Mouse (Mus musculus) hindbrain, embryonic 13.5 days (tissue): ENCODE measurements around the gene Mesp2. TPM values are rescaled to one million over a fixed set of nuclear protein-coding genes. Genes with fewer than 3 reads are reported as not detected.

Experiments
- ATAC-seq: fragments of 200-750 bp; cut with Nextera tagmentation; 2 replicates; pipeline ENCODE4 v1.8.0; 2017; ENCODE audit warnings: moderate TSS enrichment; ENCODE audit not compliant: low FRiP score
- H3K27ac ChIP-seq: fragments of 300-500 bp; sonication (generic); 2 replicates; pipeline ENCODE4 v1.5.1; 2015; ENCODE audit warnings: inconsistent platforms, mild to moderate bottlenecking, moderate library complexity
- H3K27me3 ChIP-seq: fragments of 300-500 bp; sonication (generic); 2 replicates; pipeline ENCODE4 v1.6.1; 2015; ENCODE audit warnings: mild to moderate bottlenecking, inconsistent platforms
- H3K36me3 ChIP-seq: fragments of 300-500 bp; sonication (generic); 2 replicates; pipeline ENCODE4 v1.6.1; 2015; ENCODE audit warnings: mild to moderate bottlenecking, inconsistent platforms
- H3K4me1 ChIP-seq: fragments of 300-500 bp; sonication (generic); replicated peaks from 2 replicates; pipeline ENCODE4 v1.6.1; 2015; ENCODE audit warnings: inconsistent platforms
- H3K4me2 ChIP-seq: fragments of 300-500 bp; sonication (generic); 2 replicates; pipeline ENCODE4 v1.6.1; 2015; ENCODE audit warnings: inconsistent platforms, mild to moderate bottlenecking, moderate library complexity
- H3K4me3 ChIP-seq: fragments of 300-500 bp; sonication (generic); 2 replicates; pipeline ENCODE4 v1.5.1; 2015; ENCODE audit warnings: mild to moderate bottlenecking, inconsistent platforms
- H3K9ac ChIP-seq: fragments of 300-500 bp; sonication (generic); 2 replicates; pipeline ENCODE4 v1.6.1; 2015; ENCODE audit warnings: mild to moderate bottlenecking, inconsistent platforms
- H3K9me3 ChIP-seq: fragments of 300-500 bp; sonication (generic); 2 replicates; pipeline ENCODE4 v1.6.1; 2016; ENCODE audit warnings: inconsistent platforms
- WGBS: fragments of 180-500 bp; shearing (Covaris S2); methylation state at CpG from one replicate; pipeline ENCODE4 v1.1.7; 2015; 5-methylcytosine and 5-hydroxymethylcytosine counted together
- polyA plus RNA-seq: library from polyadenylated mRNA; unstranded; fragments of >200 nt; fragmentation: Nextera tagmentation; extraction: Ambion mirVana; gene quantifications from 2 replicates; pipeline ENCODE4 v1.2.1, GENCODE M21; 2015

Mesp2 gene
- 0.74 and 0.93 TPM in 2 replicates for polyA plus RNA-seq

DNA sequence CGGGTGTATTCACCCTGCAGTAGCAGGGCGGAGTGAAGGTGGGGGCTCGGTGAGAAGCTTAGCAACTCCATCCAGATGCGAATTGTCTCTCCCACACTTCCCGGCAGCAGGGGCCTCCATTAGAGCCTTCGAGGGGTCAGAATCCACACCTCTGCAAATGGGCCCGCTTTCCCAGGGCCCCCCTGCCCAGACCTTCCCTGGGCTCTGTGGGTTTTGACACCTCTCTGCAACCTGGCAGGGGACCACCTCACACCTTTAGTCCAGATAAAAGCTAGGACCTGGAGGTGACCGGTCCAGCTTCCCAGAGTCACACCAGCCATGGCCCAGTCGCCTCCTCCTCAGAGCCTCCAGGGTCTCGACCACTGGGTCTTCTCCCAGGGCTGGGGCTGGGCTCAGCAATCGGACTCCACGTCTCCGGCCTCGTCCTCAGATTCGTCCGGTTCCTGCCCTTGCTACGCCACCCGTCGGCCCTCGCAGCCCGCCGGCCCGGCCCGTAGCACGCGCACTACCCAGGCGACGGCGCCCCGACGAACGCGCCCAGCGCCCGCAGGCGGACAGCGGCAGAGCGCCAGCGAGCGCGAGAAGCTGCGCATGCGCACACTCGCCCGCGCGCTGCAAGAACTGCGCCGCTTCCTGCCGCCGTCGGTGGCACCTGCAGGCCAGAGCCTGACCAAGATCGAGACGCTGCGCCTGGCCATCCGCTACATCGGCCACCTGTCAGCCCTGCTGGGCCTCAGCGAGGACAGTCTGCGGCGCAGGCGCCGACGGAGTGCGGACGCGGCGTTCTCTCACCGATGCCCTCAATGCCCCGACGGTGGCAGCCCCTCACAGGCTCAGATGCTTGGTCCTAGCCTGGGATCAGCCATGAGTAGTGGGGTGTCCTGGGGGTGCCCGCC lies at the start of gene Mesp2:
Gene Mesp2 (plus strand): TSS at position 117 of the 896 bp plus-strand sequence.
- Histone ChIP-seq H3K27ac (no peak within 1 kb of the TSS), H3K36me3 (no peaks in the 10 kb centered on the region), H3K9ac (peak within 1 kb of the TSS; percentile 77), H3K9me3 (no peaks in the 10 kb centered on the region), H3K4me2 (peak within 1 kb of the TSS; percentile 63), H3K4me1 (no peaks in the 10 kb centered on the region; the same call in none of the 2 replicates), H3K27me3 (peaks cover 36% of the 10 kb centered on the region), H3K4me3 (peak within 1 kb of the TSS; percentile 40)
- peak; percentile 80 for ATAC-seq
- 22% methylated on average over 60 of the region's 71 CpGs for WGBS

DNA sequence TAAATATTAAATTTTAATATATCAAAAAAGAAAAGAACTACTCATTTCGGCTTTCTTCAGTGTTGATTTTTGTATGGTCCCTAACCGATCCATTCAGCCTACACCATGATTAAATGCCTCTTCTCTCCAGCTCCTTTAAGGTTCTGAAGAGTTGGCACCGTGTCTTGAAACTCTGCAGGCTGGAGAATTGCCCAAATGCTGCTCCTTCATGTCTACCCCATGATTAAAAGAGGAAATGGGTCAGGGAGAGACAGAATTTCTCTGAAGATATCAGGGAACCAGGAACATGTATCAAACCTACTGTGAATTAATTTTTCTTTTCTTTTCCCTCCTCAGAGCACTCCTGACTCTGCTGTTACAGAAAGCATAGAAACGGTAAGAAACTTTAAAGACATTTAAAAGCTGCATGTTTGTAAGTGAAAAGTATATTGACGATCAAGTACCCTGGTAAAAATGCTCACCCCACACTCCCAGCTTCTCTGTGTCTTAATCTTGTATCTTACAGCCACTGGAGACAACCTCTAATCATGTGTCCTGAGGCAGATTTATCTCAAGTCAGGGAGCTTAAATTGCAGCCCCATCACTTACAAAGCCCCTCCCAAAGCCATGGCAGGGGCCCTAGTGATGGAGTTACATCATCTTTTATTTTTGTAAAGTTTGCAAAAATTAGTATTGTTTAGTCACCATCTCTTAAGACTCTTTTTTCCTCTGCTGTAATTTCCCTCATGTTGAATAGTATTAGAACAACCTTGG lies 49.2 kb upstream of the Mesp2 start:
- Histone ChIP-seq H3K4me2 (no peak overlapping the region), H3K4me3 (no peak overlapping the region), H3K36me3 (no peaks in the 10 kb centered on the region), H3K9me3 (no peaks in the 10 kb centered on the region), H3K27me3 (no peaks in the 10 kb centered on the region), H3K4me1 (no peaks in the 10 kb centered on the region), H3K9ac (no peak overlapping the region), H3K27ac (no peak overlapping the region)
- WGBS, result 86% methylated on average over 5 of the region's 5 CpGs
- no peak for ATAC-seq

DNA sequence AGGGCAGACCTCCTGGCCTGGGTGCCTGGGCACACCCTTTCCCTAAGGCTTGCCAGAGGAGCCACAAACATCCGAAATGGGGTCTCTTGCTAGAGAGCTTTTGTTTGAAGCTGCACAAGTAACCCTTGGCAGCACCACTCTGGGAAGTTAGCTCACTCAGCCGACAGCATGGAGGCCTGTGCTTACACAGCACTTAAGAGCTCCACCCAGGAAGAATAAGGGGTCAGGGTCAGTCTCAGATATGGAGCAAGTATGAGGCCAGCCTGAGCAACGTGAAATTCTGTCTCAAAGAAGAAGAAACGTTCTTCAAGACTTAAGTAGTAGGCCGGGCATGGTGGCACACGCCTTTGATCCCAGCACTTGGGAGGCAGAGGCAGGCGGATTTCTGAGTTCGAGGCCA lies 48.4 kb upstream of the Mesp2 start:
- Histone ChIP-seq H3K4me3 (no peak overlapping the region), H3K9ac (no peak overlapping the region), H3K27ac (no peak overlapping the region), H3K4me1 (no peaks in the 10 kb centered on the region), H3K36me3 (no peaks in the 10 kb centered on the region), H3K9me3 (no peaks in the 10 kb centered on the region), H3K27me3 (no peaks in the 10 kb centered on the region), H3K4me2 (no peak overlapping the region)
- WGBS, result 81% methylated on average over 8 of the region's 8 CpGs
- ATAC-seq, result no peak

DNA sequence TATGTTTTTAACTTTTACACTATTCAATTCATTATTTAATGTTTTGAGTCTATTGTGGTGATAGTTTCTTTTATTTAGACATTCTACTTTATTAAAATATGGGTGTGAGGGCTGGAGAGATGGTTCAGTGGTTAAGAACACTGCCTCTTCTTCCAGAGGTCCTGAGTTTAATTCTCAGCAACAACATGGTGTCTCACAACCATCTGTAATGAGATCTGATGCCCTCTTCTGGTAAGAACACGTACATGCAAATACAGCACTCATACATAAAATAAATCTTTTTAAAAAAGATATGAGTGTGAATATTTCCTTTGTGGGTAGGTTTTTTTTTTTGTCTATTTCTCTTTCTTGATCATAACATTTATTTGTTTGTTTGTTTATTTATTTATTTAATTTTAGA lies 44.5 kb upstream of the Mesp2 start:
- no peaks in the 10 kb centered on the region for H3K27me3 ChIP-seq
- no peak overlapping the region for H3K27ac ChIP-seq
- 47% methylated on average over 1 of the region's 1 CpGs for WGBS
- no peak overlapping the region for H3K4me2 ChIP-seq
- H3K36me3 ChIP-seq, result no peaks in the 10 kb centered on the region
- no peaks in the 10 kb centered on the region for H3K9me3 ChIP-seq
- ATAC-seq, result no peak
- no peak overlapping the region for H3K4me3 ChIP-seq
- H3K9ac ChIP-seq, result no peak overlapping the region
- H3K4me1 ChIP-seq, result no peaks in the 10 kb centered on the region

DNA sequence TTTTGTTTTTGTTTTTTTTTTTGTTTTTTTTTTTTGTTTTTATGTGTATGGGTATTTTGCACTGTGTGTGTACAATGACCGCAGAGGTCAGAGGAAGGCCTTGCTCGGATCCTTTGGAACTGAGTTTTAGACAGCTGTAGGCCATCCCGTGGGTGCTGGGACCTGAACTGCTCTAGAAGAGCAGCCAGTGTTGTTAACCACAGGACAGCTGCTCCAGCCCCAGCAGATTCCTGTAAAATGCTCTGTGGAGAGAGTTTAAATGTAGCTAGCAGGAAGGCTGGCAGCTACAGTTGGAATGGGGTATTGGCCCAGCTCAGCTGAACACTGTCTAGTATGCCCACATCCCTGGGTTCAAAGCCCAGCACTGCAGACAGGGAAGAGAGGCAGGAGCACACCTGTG lies 40.9 kb upstream of the Mesp2 start:
- Histone ChIP-seq H3K9ac (no peak overlapping the region), H3K4me2 (no peak overlapping the region), H3K27ac (no peak overlapping the region), H3K4me3 (no peak overlapping the region), H3K27me3 (no peaks in the 10 kb centered on the region), H3K4me1 (no peaks in the 10 kb centered on the region; the same call in 1 of the 2 replicates), H3K36me3 (no peaks in the 10 kb centered on the region), H3K9me3 (no peaks in the 10 kb centered on the region)
- 87% methylated on average over 3 of the region's 3 CpGs for WGBS
- no peak for ATAC-seq

DNA sequence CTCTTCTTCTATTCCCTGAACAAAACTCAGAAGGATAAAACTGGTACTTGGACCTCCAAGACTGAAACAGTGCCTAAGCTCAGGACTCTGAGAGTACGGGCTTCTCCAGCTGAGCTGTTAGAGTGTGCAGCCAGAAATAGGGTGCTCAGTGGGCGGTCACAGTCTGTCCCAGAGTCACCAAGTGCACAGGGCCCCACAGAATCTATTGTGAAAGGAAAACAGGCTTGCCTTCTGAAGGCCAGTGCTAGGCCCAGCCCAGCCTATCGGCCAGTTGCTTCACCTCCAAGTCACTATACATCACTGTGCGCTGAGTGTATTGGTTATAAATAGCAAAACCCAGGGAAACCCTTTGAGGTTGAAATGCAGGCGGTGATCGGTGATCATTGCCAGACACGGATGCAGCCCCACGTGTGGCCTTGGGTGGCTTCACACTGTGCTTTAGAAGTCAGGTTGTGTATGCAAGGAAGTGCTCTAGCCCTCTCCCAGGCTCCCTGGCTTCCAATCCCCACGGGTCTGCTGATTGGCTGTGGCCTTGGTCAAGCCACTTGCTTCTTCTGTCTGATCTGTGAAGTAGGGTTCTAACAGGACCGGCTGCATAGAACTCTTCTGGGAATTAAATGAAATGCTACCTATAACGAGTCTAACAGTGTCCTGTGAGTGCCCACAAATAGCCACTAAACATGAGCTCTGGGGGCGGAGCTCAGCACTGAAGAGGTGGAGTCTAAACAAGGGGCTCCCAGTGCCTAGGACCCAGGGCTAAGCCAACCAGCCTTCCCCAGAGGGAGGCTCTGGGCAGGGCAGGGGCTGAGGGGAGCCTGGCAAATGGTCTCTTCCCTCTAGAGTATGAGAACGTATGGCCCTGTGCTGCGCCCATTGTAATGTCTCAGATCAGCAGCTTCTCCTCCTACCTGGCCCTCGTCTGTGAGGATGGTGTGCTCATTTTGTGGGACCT lies 38.7 kb upstream of the Mesp2 start:
- H3K4me1 ChIP-seq, result no peaks in the 10 kb centered on the region; the same call in 1 of the 2 replicates
- H3K27ac ChIP-seq, result no peak overlapping the region
- H3K4me2 ChIP-seq, result no peak overlapping the region
- H3K9ac ChIP-seq, result no peak overlapping the region
- no peaks in the 10 kb centered on the region for H3K9me3 ChIP-seq
- no peaks in the 10 kb centered on the region for H3K27me3 ChIP-seq
- H3K4me3 ChIP-seq, result no peak overlapping the region
- 43% methylated on average over 15 of the region's 15 CpGs for WGBS
- H3K36me3 ChIP-seq, result no peaks in the 10 kb centered on the region
- no peak for ATAC-seq

DNA sequence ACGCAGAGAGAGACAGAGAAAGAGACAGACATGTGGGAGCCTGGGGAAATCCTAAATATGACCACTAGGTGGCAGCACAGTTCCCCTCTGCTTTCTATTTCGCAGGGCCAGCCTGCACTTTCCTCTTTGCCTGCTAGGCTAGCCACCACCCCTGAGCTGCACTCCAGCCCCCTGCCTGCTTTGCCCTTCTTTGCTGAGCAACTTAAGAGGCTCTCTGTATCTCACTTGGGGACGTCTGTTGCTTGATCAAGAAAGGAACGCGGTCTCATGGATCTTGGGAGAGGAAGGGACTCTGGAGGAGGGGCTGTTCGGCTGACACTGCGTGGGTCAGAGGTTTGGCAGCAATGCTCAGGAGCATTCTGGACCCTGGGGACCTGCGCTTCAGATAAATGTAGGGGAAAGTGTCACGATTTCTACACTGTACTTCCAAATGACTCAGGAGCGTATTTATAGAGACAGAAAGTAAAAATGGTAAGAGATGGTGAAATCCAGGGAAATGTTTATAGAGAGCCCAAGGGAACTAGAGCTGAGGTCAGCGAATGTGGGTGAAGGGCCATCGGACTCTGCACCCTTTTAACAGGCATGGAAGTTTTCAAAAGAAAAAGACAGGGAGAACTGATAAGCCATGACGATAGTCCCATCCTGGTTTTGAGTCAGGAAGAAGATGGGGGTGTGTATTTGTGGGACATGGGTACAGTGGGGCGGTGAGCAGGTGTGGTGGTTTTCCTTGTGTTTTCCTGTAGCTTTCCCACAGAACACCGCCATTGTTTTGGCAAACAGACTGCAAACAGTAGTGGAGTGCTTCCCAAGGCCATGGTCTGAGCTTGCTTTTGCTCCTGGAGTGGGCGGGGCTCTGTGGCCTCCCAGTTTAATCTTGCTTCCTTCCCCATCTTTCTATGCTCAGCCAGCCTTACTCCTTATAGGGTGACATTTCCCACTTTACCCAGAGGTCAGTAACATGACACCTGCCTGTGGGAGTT lies 29.6 kb upstream of the Mesp2 start:
- H3K4me3 ChIP-seq, result no peak overlapping the region
- no peaks in the 10 kb centered on the region; the same call in 1 of the 2 replicates for H3K4me1 ChIP-seq
- peaks cover 6% of the 10 kb centered on the region; the same call in 1 of the 2 replicates for H3K27me3 ChIP-seq
- 40% methylated on average over 16 of the region's 16 CpGs for WGBS
- H3K4me2 ChIP-seq, result peak overlapping the region; percentile 44
- ATAC-seq, result peak; percentile 54; the same call in 1 of the 2 replicates
- H3K9ac ChIP-seq, result no peak overlapping the region
- no peaks in the 10 kb centered on the region for H3K36me3 ChIP-seq
- no peaks in the 10 kb centered on the region for H3K9me3 ChIP-seq
- H3K27ac ChIP-seq, result no peak overlapping the region

DNA sequence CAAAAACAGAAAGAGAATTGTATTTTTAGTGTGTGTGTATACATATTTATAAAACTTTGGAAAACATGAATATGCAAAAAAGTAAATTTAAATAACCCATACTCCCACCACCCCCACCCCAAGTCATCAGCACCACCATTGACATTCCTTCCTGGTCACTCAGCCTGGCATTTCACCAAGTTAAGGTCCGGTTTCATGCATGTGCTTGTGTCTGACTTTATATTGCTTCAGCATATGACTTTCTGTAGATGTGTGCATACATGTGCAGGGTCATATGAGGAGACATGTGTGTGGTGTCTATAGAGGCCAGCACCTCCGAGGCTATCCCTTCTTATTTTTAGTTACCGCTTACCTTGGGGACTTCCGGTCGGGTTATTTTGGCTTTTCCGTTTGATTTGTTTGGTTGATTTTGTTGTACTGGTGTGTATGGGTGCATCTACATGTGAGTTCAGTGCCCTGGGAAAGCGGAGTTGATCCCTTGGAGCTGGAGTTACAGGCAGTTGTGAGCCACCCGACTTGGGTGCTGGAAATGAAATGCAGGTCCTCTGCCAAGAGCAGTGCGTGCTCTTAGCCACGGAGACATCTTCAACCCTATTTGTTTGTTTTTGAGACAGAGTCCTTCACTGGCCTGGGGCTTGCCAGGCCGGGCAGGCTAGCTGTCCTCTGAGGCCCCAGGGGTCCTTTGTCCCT lies 28.6 kb upstream of the Mesp2 start:
- Histone ChIP-seq H3K27ac (no peak overlapping the region), H3K4me2 (no peak overlapping the region), H3K9me3 (no peaks in the 10 kb centered on the region), H3K27me3 (peaks cover 11% of the 10 kb centered on the region; the same call in 1 of the 2 replicates), H3K9ac (no peak overlapping the region), H3K4me3 (no peak overlapping the region), H3K36me3 (no peaks in the 10 kb centered on the region), H3K4me1 (no peaks in the 10 kb centered on the region; the same call in 1 of the 2 replicates)
- WGBS, result 79% methylated on average over 11 of the region's 11 CpGs
- no peak for ATAC-seq

DNA sequence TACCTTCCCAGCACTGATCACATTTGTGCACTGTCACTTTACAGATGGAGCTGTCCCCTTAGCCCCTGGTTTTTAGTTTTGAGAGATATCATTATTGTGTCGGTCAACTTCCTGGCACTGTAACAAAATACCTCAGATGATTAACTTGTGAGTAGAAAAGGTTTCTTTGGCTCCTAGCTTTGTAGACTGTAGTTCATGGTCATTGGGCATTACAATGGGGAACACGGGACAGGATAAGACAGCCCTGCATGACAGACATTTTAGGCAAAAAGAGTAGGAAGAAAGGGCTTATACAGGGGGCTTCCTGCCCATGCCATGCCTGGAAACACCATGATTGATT lies 28.0 kb upstream of the Mesp2 start:
- Histone ChIP-seq H3K36me3 (no peaks in the 10 kb centered on the region), H3K27ac (no peak overlapping the region), H3K4me3 (no peak overlapping the region), H3K4me2 (no peak overlapping the region), H3K9me3 (no peaks in the 10 kb centered on the region), H3K9ac (no peak overlapping the region), H3K4me1 (no peaks in the 10 kb centered on the region; the same call in 1 of the 2 replicates), H3K27me3 (peaks cover 16% of the 10 kb centered on the region)
- ATAC-seq, result no peak
- 79% methylated on average over 2 of the region's 2 CpGs for WGBS

DNA sequence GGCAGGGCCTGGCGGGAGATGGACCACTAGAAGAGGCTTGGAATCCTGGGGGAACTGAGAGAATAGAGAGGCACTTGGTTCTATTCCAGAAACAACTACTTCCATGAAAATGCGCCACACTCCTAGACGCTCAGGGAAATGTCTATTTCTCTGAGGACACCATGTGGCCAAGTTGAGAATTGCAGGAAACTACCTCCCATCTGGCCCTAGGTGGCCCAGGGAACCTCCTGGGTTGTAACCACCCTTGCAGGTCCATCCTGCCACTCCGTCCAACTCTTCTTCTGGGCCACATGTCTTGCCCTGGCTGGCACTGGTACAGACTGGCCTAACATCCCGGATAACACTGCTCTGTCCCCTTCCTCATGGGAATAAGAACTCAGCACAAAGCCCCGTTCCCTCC lies 24.2 kb upstream of the Mesp2 start:
- Histone ChIP-seq H3K9me3 (no peaks in the 10 kb centered on the region), H3K4me3 (no peak overlapping the region), H3K4me2 (no peak overlapping the region), H3K36me3 (no peaks in the 10 kb centered on the region), H3K27ac (no peak overlapping the region), H3K9ac (no peak overlapping the region), H3K27me3 (peaks cover 41% of the 10 kb centered on the region), H3K4me1 (no peaks in the 10 kb centered on the region)
- WGBS, result 23% methylated on average over 6 of the region's 6 CpGs
- ATAC-seq, result peak; percentile 32; the same call in 1 of the 2 replicates
